Mouse (Mus musculus) embryo, embryonic 11 days (tissue): ENCODE results near the gene Rpl29.

Experiments used
- DNase-seq: peaks from one replicate; pipeline ENCODE4 v3.0.0-alpha.2; 2015

The Rpl29 gene

DNA sequence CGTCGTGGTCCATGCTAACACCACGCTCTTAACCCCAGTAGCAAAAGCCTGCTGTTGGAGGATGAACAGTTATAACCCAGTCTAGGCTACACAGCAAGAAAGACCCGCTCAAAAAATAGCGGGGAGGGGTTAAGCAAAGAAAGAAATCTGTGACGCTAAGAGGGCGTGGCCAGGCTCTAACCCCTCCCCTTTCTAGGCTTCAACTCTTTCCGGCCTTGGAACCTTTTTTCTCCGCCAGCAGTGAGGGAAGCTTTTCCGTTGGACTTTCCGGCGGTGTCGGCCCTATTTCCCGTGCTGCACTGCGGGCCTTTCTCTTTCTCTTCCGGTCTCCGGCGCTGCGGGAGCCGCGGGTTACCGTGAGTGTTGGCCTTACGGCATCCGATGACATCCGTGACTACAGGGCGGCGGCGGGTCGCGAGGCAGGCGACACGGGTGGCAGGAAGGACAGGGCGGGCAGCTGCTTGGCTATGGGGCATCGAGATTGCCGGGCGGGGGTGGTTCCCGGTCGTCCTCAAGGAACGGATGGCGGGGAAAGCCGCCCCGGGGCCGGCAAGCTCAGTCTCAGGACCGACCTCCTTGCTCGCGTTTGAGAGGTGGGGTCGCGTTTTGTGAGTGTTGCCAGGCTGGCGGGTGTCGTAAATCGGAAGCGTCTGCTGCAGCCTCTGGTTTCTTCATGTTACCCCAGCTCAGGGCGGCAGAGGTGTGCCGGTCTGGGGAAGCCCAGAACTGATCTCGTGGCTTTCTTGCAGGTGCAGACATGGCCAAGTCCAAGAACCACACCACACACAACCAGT lies at the start of gene Rpl29:
Gene Rpl29, plus strand, starts transcription at position 234 of the 794 bp plus-strand sequence.
- DNase-seq = peak; percentile 96

DNA sequence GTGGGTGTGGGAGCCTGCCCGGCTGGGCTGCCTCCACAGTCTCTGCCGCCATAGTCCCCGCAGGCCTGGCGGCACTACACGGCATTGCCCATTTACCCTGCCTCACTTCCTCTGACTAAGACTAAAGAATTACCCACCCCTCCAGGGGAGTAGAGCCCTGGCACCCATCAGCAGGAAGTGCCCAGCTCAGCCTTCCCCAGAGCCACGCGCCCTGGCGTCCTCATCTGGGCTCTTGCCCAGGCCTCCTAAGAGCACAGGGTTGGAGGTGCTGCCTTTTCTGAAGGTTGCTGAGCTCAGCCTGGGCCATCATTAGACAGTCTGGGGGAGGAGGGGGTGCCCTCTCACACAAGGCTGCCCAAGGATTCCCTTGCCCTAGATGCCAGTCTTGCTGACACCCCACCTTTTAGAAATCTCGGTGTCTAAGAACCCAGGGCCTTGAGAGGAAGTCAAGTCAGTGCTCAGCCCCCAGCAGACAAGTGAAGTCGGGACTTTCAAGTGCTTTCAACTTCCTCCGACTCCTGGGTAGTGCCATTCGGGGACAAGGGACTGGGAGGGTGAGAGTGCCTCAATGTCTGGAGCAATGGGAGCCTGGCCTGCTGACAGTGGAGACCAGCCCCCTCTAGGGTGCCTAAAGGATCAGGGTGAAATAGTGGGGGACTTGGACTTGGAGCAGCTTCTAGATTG lies 42.9 kb upstream of the Rpl29 start:
- no peak for DNase-seq

DNA sequence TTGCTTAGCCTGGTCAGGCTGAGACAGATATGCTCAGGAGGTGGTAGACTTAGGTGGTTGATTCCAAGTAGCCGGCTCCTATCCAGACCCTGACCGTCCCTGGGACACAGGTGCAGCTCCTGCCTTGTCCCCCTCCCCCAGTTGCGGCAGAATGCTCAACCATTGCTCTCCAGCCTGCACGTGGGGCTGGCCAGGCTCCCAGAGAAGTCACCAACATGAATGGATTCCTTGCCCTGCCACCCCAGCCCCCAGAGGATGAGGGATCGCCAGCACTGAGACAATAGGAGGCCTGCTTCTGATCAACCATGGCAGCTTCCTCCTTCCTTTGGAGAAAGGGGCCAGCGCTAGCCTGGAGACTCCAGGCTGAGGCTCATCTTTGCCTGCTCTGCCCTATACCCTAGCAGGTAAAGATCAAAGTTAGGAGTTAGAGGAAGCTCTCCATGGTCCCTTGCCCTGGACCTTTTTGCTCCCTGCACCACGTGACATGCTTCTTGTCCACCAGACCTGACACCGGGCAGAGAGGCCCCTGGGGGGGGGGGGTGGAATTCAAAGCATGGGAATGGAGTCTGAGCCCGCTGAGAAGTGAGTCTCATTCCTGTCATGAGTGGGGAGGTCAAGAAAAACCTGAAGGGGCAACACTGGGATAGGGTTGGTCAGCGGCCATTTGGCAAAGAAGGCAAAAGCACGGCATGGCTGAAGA lies 36.3 kb upstream of the Rpl29 start:
- no peak for DNase-seq

DNA sequence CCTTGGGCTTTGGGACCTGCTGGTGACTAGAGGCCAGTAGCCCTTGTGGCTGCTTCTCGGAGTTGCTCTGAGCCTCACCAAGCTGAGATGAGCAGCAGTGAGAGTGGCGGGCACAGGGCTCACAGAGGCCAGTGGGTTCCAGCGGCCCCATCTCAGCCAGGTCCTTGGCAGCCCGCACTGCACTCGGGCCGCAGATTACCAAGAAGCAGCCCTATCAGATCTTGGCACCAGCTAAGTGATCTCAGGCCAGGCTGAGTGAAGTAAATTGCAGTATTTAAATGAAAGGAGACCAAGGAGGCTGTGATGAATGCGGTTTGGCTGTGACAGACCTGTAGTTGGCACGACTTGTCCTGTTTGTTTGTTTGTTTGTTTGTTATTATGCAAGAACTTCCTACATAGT lies 35.7 kb upstream of the Rpl29 start:
- no peak for DNase-seq

DNA sequence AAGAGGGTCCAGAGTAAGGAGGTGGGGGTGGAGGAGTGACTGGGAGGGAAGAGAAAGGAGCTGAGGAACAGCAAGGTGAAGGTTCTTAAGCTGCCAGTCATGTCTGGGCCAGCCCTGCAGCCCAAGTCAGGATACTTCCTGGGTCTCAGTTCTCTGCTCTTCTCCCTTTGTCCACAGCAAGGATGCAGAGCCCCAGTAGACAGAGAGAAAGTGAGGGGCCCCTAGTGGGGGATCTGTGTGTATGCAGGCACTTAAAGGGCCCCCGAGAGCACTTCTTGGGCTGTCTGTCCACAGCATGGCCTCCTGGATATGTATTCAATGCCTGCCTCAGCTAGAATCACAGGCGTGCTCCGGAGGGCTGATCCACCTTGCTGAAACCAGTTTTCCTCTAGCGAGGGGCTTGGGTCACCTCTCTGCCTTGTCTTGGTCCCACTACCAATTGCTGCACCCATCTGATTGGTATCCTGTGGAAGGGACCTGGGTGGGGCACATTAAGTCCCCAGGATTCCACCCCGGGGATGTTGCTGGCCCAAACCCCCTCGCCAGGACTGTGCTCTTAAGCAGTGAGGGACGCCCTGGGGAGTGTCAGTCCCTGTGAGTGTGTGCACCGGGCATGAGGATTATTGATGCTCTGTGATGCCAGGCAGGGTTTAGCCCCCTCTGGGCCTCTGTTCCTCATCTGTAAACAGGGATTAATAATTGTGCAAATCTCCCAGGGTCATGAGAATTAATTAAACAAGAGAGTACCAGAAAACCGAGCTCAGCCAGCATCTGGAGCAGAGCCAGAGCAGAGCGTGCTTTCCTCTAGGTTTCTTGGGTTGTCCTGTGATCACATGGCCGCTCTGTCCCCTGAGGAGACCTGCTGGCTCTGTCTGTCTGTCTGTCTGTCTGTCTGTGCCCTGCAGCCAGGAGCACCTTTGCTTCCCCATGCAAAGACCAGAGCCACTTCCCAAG lies 34.3 kb upstream of the Rpl29 start:
- peak; percentile 67 for DNase-seq

DNA sequence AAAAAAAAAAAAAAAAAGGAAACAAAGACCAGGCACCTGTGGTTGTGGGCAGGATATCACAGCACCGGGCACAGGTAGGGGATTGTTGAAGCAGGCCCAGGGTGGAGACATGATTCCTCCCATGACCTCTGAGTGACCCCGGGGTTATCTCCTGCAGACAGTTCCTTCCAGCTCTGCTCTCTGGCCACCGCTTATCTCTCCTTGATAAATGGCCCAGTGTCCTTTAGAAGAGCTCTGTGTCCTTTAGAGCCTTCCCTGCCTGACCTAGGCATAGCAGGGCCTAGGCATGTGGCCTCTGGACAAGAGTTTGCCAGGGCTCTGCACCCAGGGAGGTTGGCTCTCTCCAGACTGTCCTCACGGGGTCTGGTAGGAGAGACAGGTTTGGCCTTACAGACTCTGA lies 31.5 kb upstream of the Rpl29 start:
- no peak for DNase-seq

DNA sequence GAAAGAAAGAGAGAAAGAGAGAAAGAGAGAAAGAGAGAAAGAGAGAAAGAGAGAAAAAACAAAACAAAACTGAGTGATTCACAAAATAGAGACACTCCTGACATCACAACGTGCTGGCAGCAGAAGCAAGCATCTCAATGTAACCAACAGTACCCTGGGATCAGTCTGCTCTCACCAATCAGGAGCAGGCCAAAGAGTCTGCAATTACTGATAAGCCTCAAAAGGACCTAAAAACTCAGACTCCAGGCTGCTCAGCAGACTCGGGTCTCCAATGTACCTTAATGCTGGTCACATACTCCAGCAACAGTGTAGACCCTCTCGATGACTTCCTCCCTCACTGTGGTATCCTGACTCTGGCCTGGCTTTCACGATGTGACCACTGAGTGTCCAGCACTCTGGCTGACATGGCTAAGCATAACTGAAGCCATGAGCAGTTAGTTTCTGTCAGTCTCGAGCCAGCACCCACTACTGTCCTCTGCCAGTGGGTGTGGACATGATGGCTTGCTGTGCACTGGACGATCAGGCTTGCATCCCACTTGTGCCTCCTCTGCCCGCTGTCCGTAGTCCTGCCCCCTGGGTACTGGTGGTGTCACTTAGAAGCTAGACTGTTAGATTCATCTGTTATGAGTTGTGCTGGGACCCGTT lies 30.5 kb upstream of the Rpl29 start:
- DNase-seq = no peak

DNA sequence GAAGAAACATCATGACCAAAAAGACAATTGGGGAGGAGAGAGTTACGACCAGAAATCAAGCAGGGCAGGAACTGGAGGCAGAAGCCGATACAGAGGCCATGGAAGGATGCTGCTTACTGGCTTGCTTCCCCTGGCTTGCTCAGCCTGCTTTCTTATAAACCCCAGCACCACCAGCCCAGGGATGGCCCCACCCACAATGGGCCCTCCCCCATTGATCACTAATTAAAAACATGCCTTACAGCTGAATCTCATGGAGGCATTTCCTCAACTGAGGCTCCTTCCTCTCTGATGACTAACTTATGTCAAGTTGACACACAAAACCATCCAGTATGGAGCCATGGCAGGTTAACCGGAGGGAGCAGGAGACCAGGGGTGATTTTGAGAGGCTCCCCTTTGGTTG lies 29.4 kb upstream of the Rpl29 start:
- DNase-seq = no peak

DNA sequence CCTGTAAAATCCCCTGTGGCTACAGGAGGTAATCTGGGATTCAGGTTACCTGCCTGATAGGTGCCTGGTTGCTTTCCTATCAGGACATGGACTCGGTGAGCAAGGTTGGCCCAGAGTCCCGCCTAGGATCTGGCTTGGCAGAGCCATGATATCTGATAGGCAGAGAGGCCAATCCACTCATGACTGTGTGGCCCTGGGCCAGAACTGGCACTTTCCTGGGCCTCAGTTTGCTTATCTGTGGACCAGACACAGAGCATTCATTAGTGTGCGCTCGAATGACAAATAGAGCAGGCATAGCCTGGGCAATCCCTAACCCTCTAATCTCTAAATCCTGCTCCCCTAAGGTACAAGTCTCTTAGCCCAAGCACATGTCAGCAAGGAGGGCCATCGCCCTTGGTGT lies 27.1 kb upstream of the Rpl29 start:
- no peak for DNase-seq

DNA sequence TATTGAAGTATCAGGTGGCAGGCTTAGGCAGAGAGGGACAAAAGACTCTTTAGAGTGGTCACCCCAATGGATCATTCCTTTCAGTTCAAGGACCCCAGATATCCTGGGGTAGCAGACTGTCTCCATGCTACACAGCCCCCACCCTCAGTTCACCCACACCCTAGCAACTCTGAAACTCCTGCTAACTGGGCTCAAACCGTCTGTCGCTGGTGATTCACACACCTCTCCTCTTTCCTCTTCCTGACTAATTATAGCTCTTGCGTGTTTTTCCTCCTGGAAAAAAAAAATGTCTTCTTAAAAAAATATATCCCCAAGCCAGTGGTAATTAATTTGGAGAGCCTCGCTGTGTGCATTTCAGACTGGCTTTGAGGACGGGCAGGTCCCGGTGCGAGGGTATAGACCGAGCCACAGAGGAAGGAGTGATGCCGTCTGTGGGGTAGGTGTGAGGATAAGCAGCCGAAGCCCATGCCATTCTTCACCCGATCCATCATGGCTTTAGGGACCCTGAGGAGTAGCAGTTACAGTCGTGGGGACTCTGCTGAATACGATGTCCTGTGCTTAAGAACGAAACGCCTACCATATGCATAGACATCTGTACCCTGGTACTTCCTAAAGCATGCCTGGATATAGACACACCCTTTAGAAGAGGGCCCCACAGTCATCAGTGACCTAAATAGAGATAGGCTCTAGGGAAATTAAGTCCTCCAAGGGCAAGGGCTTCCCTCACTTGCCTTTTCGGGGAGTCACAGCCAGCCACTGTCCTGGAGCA lies 26.5 kb upstream of the Rpl29 start:
- DNase-seq = no peak

DNA sequence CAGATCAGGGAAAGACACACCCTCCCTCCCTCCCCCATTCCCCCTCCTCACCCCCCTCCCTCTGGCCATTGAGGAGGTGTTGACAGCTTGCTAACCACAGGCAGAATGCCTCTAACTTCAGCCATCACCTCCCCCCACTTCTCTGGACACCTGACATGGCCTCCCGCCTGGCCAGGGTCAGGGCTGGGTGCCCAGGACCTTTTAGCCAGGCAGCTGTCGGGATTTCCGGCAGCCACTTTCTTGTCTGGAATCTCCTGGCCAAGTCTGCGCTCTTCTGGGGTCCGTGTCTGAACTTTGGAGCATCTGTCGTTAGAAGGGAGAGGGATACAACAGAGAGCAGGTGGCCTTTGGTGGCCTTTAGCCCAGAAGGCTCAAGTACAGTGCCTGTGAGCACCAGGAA lies 24.0 kb upstream of the Rpl29 start:
- DNase-seq = peak; percentile 56

DNA sequence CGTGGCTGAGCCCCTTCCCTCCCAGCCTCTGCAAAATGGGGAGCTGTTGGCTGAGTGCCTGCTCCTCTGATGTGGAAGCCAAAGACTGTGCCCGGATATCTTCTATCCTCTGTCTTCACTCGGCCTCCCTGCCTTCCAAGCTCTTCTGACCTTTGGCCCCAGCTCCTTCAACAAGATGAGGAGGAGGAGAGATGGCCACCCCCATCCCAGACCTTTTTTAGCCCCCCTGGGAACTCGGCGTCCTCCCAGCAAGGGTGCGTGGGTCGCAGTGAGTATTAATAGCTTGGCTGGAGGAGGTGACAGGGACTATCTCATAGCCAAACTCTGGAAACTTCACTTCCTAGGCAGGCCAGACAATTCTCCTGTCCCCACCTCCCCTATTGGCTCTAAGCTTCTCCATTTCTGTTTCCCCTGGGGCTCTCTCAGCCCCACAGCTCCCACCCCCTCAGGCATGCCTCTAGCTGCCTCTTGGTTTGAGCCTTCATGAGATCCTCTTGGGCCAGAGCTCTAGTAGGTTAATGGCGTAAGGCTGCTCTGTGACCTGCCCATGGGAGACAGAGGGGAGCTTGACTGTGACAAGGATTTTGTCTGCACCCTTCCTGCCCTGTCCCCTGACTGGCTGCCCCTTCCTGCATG lies 22.7 kb upstream of the Rpl29 start:
- no peak for DNase-seq

DNA sequence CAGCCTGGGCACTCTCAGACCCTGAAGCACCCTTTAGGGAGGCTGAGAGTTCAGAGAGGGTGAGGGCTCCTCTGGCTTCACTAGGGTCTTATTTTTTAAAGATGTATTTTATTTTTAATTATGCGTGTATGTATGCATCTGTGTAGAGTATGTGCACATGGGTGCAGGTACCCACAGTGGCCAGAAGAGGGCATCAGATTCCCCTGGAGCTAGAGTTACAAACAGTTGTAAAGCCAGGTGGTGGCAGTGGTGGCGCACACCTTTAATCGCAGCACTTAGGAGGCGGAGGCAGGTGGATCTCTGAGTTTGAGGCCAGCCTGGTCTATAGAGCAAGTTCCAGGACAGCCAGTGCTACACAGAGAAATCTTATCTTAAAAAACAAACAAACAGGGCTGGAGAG lies 20.2 kb upstream of the Rpl29 start:
- no peak for DNase-seq

DNA sequence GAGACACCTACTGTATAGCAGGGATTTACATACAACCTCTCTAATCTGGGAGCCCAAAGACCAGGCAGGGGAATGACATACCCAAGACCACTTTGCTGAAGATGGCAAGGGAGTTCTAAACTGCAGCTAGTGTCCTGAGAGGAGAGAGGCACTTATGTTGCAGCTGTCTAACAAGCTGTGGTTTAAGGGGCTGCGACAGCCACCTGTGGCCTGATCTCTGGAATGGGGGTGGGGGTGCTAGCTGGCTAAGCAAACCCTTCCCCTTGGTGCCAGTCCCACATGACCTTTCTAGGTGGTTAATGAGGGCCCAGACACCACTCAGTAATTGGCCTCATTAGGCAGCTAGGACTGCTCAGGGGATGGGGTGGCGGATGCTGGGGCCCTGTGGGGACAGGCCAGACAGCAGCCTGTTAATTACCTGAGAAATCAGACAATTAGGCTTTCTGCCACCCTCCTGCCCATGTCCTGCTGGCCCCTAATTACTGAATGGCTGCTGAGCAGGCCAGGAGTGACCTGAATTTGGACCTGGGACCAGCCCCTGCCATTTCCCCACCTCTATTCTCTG lies 19.1 kb upstream of the Rpl29 start:
- no peak for DNase-seq

DNA sequence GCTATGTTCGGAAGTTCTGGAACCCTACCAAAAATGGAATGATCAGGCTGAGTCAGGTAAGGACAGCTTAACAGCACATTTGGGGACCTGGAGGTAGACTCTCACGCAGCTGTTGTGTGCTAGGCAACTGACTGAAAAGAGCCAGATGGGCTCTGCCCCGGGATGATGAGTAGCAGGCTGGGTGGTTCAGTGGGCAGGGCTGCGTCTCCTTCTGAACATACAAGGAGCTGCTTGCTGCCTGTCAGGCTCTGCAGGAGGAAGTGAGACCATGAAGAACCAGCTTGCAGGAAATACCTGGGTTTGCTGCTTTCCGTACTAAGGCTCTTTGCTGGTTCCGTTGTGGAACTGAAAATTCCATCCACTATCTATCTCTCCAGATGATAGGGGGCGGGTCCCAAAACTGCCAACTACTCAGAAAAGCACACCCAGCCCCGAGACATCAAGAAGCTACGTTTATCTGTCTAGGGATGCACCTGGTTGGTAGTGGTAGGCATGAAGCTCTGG lies 18.1 kb upstream of the Rpl29 start:
- DNase-seq = no peak

DNA sequence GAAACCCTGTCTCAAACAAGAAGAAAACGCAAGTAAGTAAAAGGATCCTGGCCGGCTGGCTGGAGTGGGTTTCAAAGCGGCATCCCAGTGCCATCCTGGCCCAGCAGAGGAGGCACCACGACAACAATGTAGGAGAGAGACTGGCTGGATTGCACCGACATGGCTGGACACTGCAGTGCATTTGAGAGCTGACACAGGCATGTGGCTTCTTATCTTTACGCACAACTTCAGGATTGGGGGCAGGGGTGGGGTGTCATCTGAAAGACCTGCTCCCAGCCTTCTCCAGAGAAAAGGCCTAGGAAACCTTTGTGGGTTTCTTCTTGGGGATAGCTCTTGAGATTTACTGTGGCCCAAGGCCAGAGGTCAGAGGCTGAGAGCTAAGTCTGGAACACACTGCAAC lies 17.5 kb upstream of the Rpl29 start:
- DNase-seq = no peak

DNA sequence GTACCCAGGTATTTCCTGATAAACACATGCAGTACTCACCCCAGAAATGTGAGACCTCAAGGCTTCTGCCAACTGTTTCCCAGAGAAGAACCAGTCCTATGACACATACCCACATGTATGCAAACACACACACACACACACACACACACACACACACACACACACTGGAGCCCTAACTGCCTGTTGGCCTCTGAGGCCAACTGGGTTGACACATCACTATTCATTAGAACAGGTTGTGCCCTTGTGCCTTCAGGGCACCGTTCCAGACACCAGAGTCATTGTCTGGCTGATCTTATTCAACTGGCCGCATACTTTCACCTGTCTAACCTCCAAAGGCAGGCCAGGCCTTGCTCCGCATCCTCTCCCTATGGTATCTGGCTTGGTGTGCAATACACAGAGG lies 17.0 kb upstream of the Rpl29 start:
- no peak for DNase-seq

DNA sequence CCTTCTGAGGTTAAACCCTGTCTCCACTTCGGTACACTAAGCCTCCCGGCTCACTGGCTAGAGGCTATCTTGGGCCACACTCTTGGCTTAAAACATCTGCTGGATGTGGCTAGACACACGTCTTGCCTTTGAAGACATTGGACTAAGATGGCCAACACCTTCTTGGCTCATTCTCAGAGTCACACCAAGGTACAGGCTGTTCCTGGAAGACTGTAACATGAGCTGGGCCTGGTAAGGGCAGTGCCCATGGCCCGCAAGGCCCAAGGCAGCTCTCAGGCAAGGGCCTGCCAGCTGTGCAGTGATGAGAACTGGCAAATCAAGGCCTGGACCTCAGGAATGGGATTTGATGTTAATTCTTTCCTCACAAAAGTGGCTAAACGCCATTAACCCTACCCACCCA lies 15.6 kb upstream of the Rpl29 start:
- no peak for DNase-seq

DNA sequence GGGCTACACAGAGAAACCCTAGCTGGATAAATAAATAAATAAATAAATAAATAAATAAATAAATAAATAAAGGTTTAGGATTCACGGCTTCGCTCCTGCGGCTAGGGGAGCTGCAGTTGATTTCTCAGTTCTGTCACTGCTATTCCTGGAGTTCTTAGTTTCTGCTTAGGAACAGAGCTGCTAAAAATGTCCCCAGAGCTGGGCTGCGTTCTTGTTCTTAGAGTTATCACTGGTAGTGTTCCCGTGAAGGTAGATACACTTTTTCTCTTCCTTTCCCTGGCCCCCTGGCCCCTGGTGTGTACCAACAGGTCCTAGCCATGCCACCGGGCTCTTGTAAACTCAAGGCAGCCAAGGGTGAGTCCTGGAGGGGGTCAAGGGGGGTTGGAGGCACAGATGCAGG lies 12.4 kb upstream of the Rpl29 start:
- no peak for DNase-seq

DNA sequence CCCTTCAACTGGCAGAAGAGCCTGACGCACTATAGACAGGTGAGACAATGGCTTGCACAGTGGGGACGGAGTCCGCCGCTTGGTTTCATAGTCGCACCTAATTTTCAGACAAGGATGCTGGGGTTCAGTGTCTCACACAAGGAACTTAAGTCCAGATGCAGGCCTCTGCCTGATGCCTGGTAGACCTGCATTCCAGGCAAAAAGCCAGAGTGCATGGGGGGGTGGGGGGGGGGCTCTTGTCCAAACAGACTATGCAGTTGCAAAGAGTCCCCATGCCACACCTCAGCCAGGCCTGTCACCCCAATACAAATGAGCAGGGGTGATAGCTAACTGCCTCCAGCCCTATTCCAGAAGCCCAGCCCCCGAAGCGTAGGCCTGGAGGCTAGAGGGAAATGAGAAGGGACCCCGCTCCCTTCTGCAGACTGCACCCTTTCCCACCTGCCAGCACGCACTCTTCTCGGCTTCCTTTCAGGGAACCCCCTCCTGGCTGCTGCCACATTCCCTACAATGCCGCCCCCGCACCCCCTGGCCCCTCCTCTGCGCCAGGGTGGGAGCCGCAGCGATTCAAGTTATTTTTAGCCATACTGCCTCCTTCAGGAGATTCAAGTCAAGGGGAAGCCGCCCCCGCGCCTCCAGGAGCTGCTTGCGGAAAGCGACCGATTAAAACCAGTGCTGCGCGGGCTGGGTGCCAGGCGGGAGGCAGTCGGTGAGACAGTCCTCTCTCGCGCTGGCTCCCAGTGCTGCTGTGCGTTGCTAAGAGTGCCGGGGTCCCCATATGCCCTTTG lies 11.2 kb upstream of the Rpl29 start:
- DNase-seq = peak; percentile 84
